Mouse (Mus musculus) hindbrain, embryonic 11.5 days (tissue): ENCODE results near the gene Ticrr. TPM values are rescaled to one million over a fixed set of nuclear protein-coding genes. Genes with fewer than 3 reads are reported as not detected.

Source experiments
- ATAC-seq: fragments of 200-750 bp; cut with Nextera tagmentation; 2 replicates; pipeline ENCODE4 v1.8.0; 2017; ENCODE audit warnings: mild to moderate bottlenecking, moderate TSS enrichment, moderate library complexity; ENCODE audit not compliant: low FRiP score
- DNase-seq: peaks from one replicate; pipeline ENCODE4 v3.0.0-alpha.2; 2015; ENCODE audit warnings: low spot score
- H3K27ac ChIP-seq: fragments of 300-500 bp; sonication (generic); 2 replicates; pipeline ENCODE4 v1.5.1; 2014; ENCODE audit warnings: mild to moderate bottlenecking, low read depth, low read length
- H3K27me3 ChIP-seq: fragments of 300-500 bp; sonication (generic); 2 replicates; pipeline ENCODE4 v1.6.1; 2014; ENCODE audit warnings: mild to moderate bottlenecking, low read length, moderate library complexity, mixed read lengths; ENCODE audit not compliant: control insufficient read depth, insufficient read depth
- H3K36me3 ChIP-seq: fragments of 300-500 bp; sonication (generic); 2 replicates; pipeline ENCODE4 v1.6.1; 2014; ENCODE audit warnings: mild to moderate bottlenecking, low read length, moderate library complexity, mixed read lengths; ENCODE audit not compliant: control insufficient read depth, insufficient read depth
- H3K4me1 ChIP-seq: fragments of 300-500 bp; sonication (generic); replicated peaks from 2 replicates; pipeline ENCODE4 v1.6.1; 2014; ENCODE audit warnings: low read length, mixed read lengths; ENCODE audit not compliant: control insufficient read depth, insufficient read depth
- H3K4me2 ChIP-seq: fragments of 300-500 bp; sonication (generic); replicated peaks from 2 replicates; pipeline ENCODE4 v1.6.1; 2014; ENCODE audit warnings: mild to moderate bottlenecking, low read depth, low read length
- H3K4me3 ChIP-seq: fragments of 300-500 bp; sonication (generic); 2 replicates; pipeline ENCODE4 v1.5.1; 2014; ENCODE audit warnings: low read depth, low read length
- H3K9ac ChIP-seq: fragments of 300-500 bp; sonication (generic); 2 replicates; pipeline ENCODE4 v1.6.1; 2014; ENCODE audit warnings: low read depth, low read length
- H3K9me3 ChIP-seq: fragments of 300-500 bp; sonication (generic); 2 replicates; pipeline ENCODE4 v1.6.1; 2016; ENCODE audit warnings: low read length; ENCODE audit not compliant: control insufficient read depth
- WGBS: fragments of 180-500 bp; shearing (Covaris S2); extraction: QIAGEN DNeasy Blood & Tissue Kit; methylation state at CpG from one replicate; pipeline ENCODE4 v1.1.7; 2014; 5-methylcytosine and 5-hydroxymethylcytosine counted together
- polyA plus RNA-seq: library from polyadenylated mRNA; unstranded; fragments of >200 nt; fragmentation: Nextera tagmentation; extraction: Ambion mirVana; gene quantifications from 2 replicates; pipeline ENCODE4 v1.2.1, GENCODE M21; 2014

The Ticrr gene
- polyA plus RNA-seq, 1 experiment from 2014 or later = 16.6 TPM

DNA sequence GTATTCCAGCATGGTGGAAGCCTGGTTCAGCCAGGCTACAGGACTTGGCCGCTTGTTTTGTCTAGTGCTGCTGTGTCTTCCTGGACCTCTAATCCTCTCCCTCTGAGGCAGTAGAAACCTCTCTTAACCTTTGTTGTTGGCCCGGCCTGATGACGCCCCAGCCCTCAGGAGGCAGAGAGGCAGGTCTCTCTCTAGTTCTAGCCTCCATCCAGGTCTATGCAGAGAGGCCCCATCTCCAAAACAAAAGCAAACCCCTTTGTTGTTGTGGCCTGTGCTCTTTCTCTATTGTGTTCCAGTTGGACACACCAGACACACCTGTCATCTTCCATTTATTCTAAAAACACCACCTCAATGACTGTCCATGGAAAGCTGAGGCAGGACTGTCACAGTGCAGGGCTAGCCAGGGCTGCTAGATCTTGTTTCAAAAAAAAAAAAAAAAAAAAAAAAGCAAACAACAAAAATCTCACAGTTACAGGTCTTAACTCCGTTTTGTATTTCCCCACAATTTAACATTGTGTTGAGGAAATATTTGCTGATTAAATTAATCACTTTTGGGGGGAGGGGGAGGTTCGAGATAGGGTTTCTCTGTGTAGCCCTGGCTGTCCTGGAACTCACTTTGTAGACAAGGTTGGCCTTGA, 1.4 kb downstream of the Ticrr start:
- WGBS = 18% methylated on average over 5 of the region's 5 CpGs
- Histone ChIP-seq H3K27me3 (no peaks in the 10 kb centered on the region), H3K4me3 (peak overlapping the region; percentile 98), H3K36me3 (no peaks in the 10 kb centered on the region), H3K27ac (no peak overlapping the region), H3K9ac (peak overlapping the region; percentile 88), H3K4me1 (peaks cover 6% of the 10 kb centered on the region; the same call in 1 of the 2 replicates), H3K9me3 (no peaks in the 10 kb centered on the region), H3K4me2 (peak overlapping the region; percentile 86)
- no peak for ATAC-seq
- DNase-seq = no peak

DNA sequence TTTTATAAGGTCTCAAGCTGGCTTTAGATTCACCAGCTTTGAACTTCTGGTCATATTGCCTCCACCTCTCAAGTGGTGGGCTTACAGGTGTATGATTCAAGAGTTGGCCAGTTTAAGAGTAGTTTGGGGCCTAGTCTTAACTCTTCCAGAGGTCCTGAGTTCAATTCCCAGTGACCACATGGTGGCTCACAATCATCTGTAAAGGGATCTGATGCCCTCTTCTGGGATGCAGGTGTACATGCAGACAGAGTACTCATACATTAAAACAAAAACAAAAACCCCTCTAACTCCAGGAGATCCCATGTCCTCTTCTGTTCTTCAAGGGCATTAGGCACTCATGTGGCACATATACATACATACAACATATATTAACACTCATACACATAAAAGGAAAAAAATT, 6.7 kb downstream of the Ticrr start:
- H3K9ac ChIP-seq = no peak overlapping the region
- ATAC-seq (no peak), DNase-seq (no peak)
- H3K27me3 ChIP-seq = no peaks in the 10 kb centered on the region
- H3K4me1 ChIP-seq = 0 out of 2 replicates have a peak, but pooled peaks cover 2% of the 10 kb centered on the region
- no peak overlapping the region for H3K4me3 ChIP-seq
- no peak overlapping the region for H3K27ac ChIP-seq
- H3K4me2 ChIP-seq = no peak overlapping the region
- H3K36me3 ChIP-seq = 0 out of 2 replicates have a peak, but pooled peaks cover 5% of the 10 kb centered on the region
- H3K9me3 ChIP-seq = no peaks in the 10 kb centered on the region

DNA sequence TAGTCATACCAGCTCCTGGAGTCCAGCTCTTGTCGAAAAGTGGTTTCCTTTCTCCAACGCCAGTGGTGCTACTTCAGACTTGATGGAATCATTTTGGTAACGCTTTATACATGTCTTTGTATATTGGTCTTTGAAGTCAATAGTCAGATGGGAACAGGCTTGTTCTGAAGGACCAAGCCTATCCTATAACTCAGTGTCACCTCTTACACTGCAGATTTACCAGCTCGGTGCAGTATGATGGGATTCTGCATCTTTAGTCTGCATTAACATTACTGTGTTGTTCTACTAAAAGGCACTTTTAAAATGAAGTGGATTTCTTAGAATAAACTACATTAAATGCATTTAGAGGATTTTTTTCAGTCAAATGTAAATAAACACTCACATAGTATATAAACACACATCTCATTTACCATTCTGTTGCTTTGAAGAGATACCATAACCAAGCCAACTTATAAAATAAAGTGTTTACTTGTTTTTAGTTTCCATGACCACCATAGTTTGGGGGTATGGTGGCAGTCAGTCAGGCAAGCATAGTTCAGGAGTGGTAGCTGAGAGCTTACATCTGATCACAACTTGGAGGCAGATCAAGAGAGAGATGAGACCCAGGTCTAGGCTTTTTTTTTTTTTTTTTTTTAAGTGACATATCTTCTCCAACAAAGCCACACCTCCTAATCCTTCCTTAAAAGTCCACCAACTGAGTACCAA, 11.1 kb downstream of the Ticrr start:
- Histone ChIP-seq H3K4me3 (no peak overlapping the region), H3K9ac (no peak overlapping the region), H3K36me3 (0 out of 2 replicates have a peak, but pooled peaks cover 5% of the 10 kb centered on the region), H3K4me1 (no peaks in the 10 kb centered on the region), H3K9me3 (no peaks in the 10 kb centered on the region), H3K4me2 (no peak overlapping the region), H3K27me3 (no peaks in the 10 kb centered on the region), H3K27ac (no peak overlapping the region)
- 97% methylated on average over 4 of the region's 4 CpGs for WGBS
- DNase-seq (no peak), ATAC-seq (no peak)

DNA sequence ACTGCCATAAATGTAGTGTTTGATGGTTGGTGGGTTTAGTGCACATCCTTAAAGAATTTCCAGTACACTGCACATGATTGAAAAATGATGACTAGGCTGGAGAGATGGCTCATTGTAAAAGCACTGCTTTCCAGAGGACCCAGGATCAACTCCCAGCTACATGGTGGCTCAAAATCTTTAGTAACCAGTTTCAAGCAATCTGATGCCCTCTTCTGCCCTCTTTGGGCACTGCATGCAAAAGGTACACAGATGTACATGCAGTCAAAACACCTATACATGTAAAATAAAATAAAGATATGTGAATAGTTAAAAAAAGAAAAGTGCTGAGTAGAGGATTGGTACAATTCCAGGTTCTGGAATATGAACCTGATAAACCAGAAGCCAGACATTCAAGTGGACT, 19.2 kb downstream of the Ticrr start:
- ATAC-seq (no peak), DNase-seq (peak; percentile 46)
- Histone ChIP-seq H3K27ac (no peak overlapping the region), H3K9ac (no peak overlapping the region), H3K36me3 (peaks cover 14% of the 10 kb centered on the region), H3K4me2 (no peak overlapping the region), H3K4me3 (no peak overlapping the region), H3K27me3 (no peaks in the 10 kb centered on the region), H3K4me1 (no peaks in the 10 kb centered on the region), H3K9me3 (no peaks in the 10 kb centered on the region)

DNA sequence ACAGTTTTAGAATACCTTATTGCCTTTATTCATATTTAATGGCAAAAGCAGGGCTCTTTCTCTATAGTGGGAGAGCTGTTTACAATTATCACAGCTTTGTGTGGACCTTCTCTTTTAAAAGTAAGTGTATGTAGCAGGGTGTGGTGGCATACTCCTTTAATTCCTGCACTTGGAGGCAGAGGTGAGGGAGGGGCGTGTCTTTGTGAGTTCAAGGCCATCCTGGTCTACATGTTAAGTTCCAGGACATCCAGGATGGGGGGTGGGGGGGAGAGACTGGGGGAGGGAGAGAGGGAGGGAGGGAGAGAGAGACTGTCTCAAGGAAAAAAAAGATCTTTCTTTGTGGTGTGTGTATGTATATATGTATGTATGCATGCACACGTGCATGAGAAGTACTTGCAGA, 20.2 kb downstream of the Ticrr start:
- 93% methylated on average over 2 of the region's 2 CpGs for WGBS
- peaks cover 14% of the 10 kb centered on the region for H3K36me3 ChIP-seq

DNA sequence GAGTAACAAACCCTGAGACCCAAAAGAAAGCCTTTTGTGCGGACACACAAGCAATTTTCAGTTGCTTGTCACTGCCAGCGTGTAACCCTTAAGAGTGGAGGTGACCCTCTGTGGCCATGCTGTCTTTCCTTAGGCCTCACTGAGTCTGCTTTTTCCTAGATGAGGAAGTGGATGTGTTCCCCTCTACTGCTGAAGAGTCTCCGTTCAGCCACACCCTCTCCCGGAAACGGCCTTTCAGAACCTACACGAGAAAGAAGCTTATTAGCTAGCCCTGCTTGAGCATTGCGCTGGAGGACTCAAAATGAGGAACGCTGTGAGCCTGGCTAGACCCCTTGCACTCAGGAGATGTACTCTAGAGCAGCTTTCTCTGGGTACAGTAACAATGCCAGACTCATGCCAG, 36.5 kb downstream of the Ticrr start:
- WGBS = 91% methylated on average over 8 of the region's 8 CpGs
- peaks cover 14% of the 10 kb centered on the region for H3K36me3 ChIP-seq

More for the DNA sequence above, 20.2 kb downstream of the Ticrr start:
- DNase-seq = no peak
- no peaks in the 10 kb centered on the region for H3K27me3 ChIP-seq
- no peaks in the 10 kb centered on the region for H3K9me3 ChIP-seq
- H3K27ac ChIP-seq = no peak overlapping the region
- no peak overlapping the region for H3K4me2 ChIP-seq
- no peak for ATAC-seq
- H3K9ac ChIP-seq = no peak overlapping the region
- H3K4me3 ChIP-seq = no peak overlapping the region
- no peaks in the 10 kb centered on the region for H3K4me1 ChIP-seq

DNA sequence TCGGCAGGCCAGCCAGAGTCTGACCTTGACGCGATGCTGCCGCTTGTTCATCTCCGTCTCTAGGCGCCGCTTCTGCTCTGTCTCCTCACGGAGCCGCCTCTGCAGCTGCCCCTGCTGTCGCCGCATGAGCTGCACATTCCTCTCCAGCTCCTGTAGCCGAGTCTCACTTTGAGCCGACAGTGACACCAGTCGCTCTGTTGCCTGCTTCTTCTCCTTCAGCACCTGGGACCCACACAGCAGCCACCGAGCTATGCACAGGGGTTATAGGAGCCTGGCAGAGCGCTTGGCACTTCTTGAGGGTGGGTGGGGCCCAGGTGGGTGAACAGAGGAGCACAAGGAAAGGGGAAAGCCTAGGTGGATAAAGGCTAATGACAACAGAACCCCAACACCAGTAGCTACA, 42.8 kb downstream of the Ticrr start:
- 81% methylated on average over 16 of the region's 16 CpGs for WGBS
- Histone ChIP-seq H3K36me3 (peaks cover 10% of the 10 kb centered on the region), H3K4me3 (no peak overlapping the region), H3K27ac (no peak overlapping the region), H3K4me1 (no peaks in the 10 kb centered on the region), H3K9me3 (no peaks in the 10 kb centered on the region), H3K4me2 (no peak overlapping the region), H3K27me3 (no peaks in the 10 kb centered on the region), H3K9ac (no peak overlapping the region)
- ATAC-seq (no peak), DNase-seq (no peak)

More for the DNA sequence above, 36.5 kb downstream of the Ticrr start:
- Histone ChIP-seq H3K27me3 (no peaks in the 10 kb centered on the region), H3K4me3 (no peak overlapping the region), H3K4me1 (no peaks in the 10 kb centered on the region), H3K9me3 (no peaks in the 10 kb centered on the region), H3K27ac (no peak overlapping the region), H3K9ac (no peak overlapping the region), H3K4me2 (no peak overlapping the region)
- ATAC-seq (no peak), DNase-seq (no peak)

DNA sequence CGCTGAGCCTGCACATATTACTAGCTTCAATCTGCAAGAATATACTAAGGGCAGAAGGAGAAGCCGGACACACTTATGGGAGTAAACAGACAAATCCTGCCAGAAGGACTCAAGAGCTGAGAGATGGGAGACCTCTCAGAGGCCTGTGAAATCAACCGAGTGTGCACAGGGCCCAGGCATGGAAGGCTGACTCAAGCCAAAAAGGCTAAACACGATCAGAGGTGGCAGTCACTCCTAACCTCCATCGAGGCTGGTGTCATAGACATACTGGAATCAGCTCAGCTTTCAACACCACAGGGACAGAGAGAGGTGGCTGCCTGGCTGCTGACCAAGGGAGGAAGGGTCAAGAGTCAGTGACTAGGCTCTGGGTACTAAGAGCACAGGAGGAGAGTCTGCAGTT, 45.2 kb downstream of the Ticrr start:
- H3K4me3 ChIP-seq = no peak overlapping the region
- H3K27me3 ChIP-seq = no peaks in the 10 kb centered on the region
- no peaks in the 10 kb centered on the region for H3K9me3 ChIP-seq
- DNase-seq (no peak), ATAC-seq (no peak)
- no peak overlapping the region for H3K4me2 ChIP-seq
- H3K4me1 ChIP-seq = no peaks in the 10 kb centered on the region
- peaks cover 2% of the 10 kb centered on the region; the same call in 1 of the 2 replicates for H3K36me3 ChIP-seq
- H3K27ac ChIP-seq = no peak overlapping the region
- H3K9ac ChIP-seq = no peak overlapping the region
- WGBS = 85% methylated on average over 5 of the region's 5 CpGs

DNA sequence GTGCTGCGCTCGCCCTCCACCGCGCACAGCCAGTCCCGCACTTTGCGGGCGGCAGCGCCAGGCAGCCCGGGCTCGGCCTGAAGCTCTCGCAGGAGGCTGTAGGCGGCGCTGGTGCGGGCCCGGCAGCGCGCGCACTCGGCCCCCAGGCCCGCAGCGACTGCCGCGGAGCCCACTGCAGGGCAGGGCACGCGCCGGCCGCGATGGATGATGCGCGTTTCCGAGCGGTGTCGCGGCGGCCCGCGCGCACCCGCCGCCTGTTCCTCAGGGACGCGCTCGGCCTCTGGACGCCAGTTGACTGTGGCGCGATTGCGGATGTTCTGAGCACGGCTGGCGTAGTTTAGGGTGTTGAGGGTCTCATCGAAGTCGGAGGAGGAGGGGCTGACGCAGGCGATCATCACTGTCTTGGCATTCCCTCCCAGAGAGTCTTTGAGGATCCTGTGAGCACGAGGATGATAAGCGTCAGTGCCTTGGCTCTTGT, 50.2 kb downstream of the Ticrr start:
- peak; percentile 88 for DNase-seq
- Histone ChIP-seq H3K4me2 (peak overlapping the region; percentile 53), H3K4me1 (no peaks in the 10 kb centered on the region), H3K4me3 (peak overlapping the region; percentile 37), H3K27ac (no peak overlapping the region), H3K36me3 (0 out of 2 replicates have a peak, but pooled peaks cover 2% of the 10 kb centered on the region), H3K9me3 (no peaks in the 10 kb centered on the region), H3K27me3 (peaks cover 2% of the 10 kb centered on the region; the same call in 1 of the 2 replicates), H3K9ac (peak overlapping the region; percentile 47)
- peak; percentile 87 for ATAC-seq
- 1% methylated on average over 55 of the region's 55 CpGs for WGBS
